Mouse (Mus musculus) kidney, adult 2 months (tissue): ENCODE measurements around the gene Fnip2. TPM values are rescaled to one million over a fixed set of nuclear protein-coding genes. Genes with fewer than 3 reads are reported as not detected.

Experiments
- DNase-seq: peaks from one replicate; pipeline ENCODE4 v3.0.0; 2021
- H3K27ac ChIP-seq: fragments of 200-500 bp; 2 replicates; pipeline ENCODE4 v1.5.1; 2012; ENCODE audit warnings: low read depth, low read length, control low read depth, inconsistent platforms; ENCODE audit not compliant: insufficient read depth
- H3K27me3 ChIP-seq: fragments of 200-500 bp; replicated peaks from 2 replicates; pipeline ENCODE4 v1.6.1; 2012; ENCODE audit warnings: mild to moderate bottlenecking, moderate library complexity, low read length, inconsistent platforms; ENCODE audit not compliant: control insufficient read depth, insufficient read depth
- H3K36me3 ChIP-seq: fragments of 200-500 bp; 2 replicates; pipeline ENCODE4 v1.6.1; 2012; ENCODE audit warnings: mild to moderate bottlenecking, moderate library complexity, low read length, inconsistent platforms; ENCODE audit not compliant: control insufficient read depth, insufficient read depth
- H3K4me1 ChIP-seq: fragments of 200-500 bp; 2 replicates; pipeline ENCODE4 v1.6.1; 2011; ENCODE audit warnings: low read length; ENCODE audit not compliant: control insufficient read depth, insufficient read depth
- H3K4me3 ChIP-seq: fragments of 200-500 bp; 2 replicates; pipeline ENCODE4 v1.5.1; 2011; ENCODE audit warnings: mild to moderate bottlenecking, low read depth, low read length, control low read depth; ENCODE audit not compliant: insufficient read depth
- CTCF ChIP-seq: fragments of 200-500 bp; conservative IDR thresholded peaks from 2 replicates; pipeline ENCODE4 v1.5.1; 2011; ENCODE audit warnings: low read depth, mild to moderate bottlenecking, control low read depth, low read length, moderate library complexity, mixed read lengths; ENCODE audit not compliant: insufficient read depth, insufficient read length
- POLR2A ChIP-seq: fragments of 200-500 bp; IDR thresholded peaks from one replicate; pipeline ENCODE4 v1.6.1; 2011; ENCODE audit warnings: low read depth, low read length, control low read depth
- WGBS: fragments of 180-500 bp; shearing (Covaris S2); methylation state at CpG from one replicate; pipeline ENCODE4 v1.1.7; 2018; 5-methylcytosine and 5-hydroxymethylcytosine counted together
- polyA plus RNA-seq: library from polyadenylated mRNA; depleted of rRNA; stranded (reverse); fragments of >200 nt; gene quantifications from 2 replicates; pipeline ENCODE4 v1.2.3, GENCODE M21; 2012

Fnip2 gene
- polyA plus RNA-seq, 1 experiment, result 18.9 TPM

- no peaks in the 10 kb centered on the region for H3K27me3 ChIP-seq
- TF ChIP-seq CTCF (no peak), POLR2A (no peak)
- no peak overlapping the region for H3K27ac ChIP-seq
- peaks cover 22% of the 10 kb centered on the region for H3K4me1 ChIP-seq
- 71% methylated on average over 6 of the region's 6 CpGs for WGBS
- no peak for DNase-seq
- no peak overlapping the region for H3K4me3 ChIP-seq
- no peaks in the 10 kb centered on the region; the same call in none of the 2 replicates for H3K36me3 ChIP-seq
Observed at GRCm38 (mm10) chr3:79555061-79555460, 12.5 kb downstream of the Fnip2 start.

- WGBS, result 92% methylated on average over 3 of the region's 3 CpGs
- H3K4me3 ChIP-seq, result no peak overlapping the region
- no peak for TF ChIP-seq POLR2A
- no peak for TF ChIP-seq CTCF
- peaks cover 15% of the 10 kb centered on the region for H3K4me1 ChIP-seq
- no peaks in the 10 kb centered on the region for H3K27me3 ChIP-seq
- no peaks in the 10 kb centered on the region; the same call in none of the 2 replicates for H3K36me3 ChIP-seq
- no peak overlapping the region for H3K27ac ChIP-seq
- DNase-seq, result no peak
Observed at GRCm38 (mm10) chr3:79553779-79554178, 13.8 kb downstream of the Fnip2 start.

- peak; percentile 56 for DNase-seq
- TF ChIP-seq POLR2A, result no peak
- no peak for TF ChIP-seq CTCF
Observed at GRCm38 (mm10) chr3:79551826-79552552, 15.6 kb downstream of the Fnip2 start.

GRCm38 (mm10) chr3:79549751-79550393, 17.7 kb downstream of the Fnip2 start:
- H3K27ac ChIP-seq, result no peak overlapping the region
- 0 out of 2 replicates have a peak, but pooled peaks cover 3% of the 10 kb centered on the region for H3K4me1 ChIP-seq
- no peak overlapping the region for H3K4me3 ChIP-seq
- 92% methylated on average over 8 of the region's 8 CpGs for WGBS
- TF ChIP-seq CTCF (no peak), POLR2A (no peak)
- H3K27me3 ChIP-seq, result no peaks in the 10 kb centered on the region
- no peak for DNase-seq
- H3K36me3 ChIP-seq, result no peaks in the 10 kb centered on the region; the same call in none of the 2 replicates

More at GRCm38 (mm10) chr3:79551826-79552552, 15.6 kb downstream of the Fnip2 start:
- Histone ChIP-seq H3K27me3 (no peaks in the 10 kb centered on the region), H3K4me1 (peaks cover 7% of the 10 kb centered on the region; the same call in 1 of the 2 replicates), H3K36me3 (no peaks in the 10 kb centered on the region; the same call in none of the 2 replicates), H3K4me3 (no peak overlapping the region), H3K27ac (no peak overlapping the region)
- WGBS, result 69% methylated on average over 10 of the region's 10 CpGs

- DNase-seq, result no peak
- Histone ChIP-seq H3K27ac (no peak overlapping the region), H3K4me1 (0 out of 2 replicates have a peak, but pooled peaks cover 3% of the 10 kb centered on the region), H3K4me3 (no peak overlapping the region), H3K27me3 (no peaks in the 10 kb centered on the region), H3K36me3 (no peaks in the 10 kb centered on the region; the same call in none of the 2 replicates)
- TF ChIP-seq POLR2A (no peak), CTCF (no peak)
- 66% methylated on average over 17 of the region's 17 CpGs for WGBS
Observed at GRCm38 (mm10) chr3:79548681-79549437, 18.7 kb downstream of the Fnip2 start.

GRCm38 (mm10) chr3:79542585-79542984, 25.0 kb downstream of the Fnip2 start:
- Histone ChIP-seq H3K36me3 (no peaks in the 10 kb centered on the region), H3K27ac (0 out of 2 replicates have a peak overlapping the region, but pooled peaks have one; percentile 61), H3K4me3 (no peak overlapping the region), H3K4me1 (peaks cover 14% of the 10 kb centered on the region), H3K27me3 (no peaks in the 10 kb centered on the region)
- TF ChIP-seq POLR2A, result no peak
- TF ChIP-seq CTCF, result 0 out of 2 replicates have a peak, but pooled peaks have one; percentile 20
- WGBS, result 25% methylated on average over 6 of the region's 6 CpGs
- peak; percentile 78 for DNase-seq
